Mouse (Mus musculus) MN1 (cell line): ENCODE data around the gene Sec22c.

Experiments used
- DNase-seq: peaks from one replicate; pipeline ENCODE4 v3.0.0-alpha.2; 2016; ENCODE audit warnings: low spot score

The Sec22c gene

GRCm38 (mm10) chr9:121704646-121705625, at the start of gene Sec22c:
Sec22c (minus strand) TSS chr9:121705490.
- DNase-seq, result peak; percentile 91

DNA sequence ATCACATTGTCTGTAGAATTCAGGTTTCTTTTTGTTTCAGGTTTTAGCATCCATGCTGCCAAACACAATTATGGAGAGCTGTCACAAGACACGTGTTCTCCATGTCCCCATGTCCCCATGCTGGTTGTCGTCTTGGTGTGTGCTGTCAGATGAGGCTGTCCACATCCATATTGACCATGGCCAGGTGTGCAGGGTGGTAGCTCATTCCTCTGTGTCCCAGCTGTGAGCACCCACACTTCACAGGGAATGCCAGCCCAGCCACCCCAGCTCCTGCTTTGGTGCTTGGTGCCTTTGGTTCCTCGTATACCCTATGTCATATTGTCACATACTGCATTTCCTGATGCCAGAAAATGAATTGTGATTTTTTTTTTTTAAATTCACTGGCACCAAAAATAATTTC, 49.3 kb upstream of the Sec22c start:
- no peak for DNase-seq

DNA sequence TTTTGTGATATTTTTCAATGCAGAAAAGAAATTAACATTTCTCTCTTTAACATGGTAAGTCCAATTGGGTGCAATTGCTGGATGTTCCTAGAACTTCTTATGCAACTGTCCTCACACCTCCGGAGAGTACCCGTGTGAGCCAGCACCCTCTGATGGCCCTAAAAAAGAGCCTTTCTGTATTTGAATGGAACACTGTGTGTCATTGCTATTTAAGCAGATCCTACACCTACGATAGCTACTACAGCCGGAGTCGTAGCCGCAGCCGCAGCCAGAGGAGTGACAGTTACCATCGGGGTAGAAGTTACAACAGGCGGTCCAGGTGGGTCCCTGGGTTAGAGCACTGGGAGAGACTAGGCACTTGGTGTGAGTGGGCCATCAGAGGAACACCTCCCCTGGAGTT, 47.5 kb upstream of the Sec22c start:
- DNase-seq, result no peak

GRCm38 (mm10) chr9:121744051-121744450, 38.8 kb upstream of the Sec22c start:
- DNase-seq, result no peak

DNA sequence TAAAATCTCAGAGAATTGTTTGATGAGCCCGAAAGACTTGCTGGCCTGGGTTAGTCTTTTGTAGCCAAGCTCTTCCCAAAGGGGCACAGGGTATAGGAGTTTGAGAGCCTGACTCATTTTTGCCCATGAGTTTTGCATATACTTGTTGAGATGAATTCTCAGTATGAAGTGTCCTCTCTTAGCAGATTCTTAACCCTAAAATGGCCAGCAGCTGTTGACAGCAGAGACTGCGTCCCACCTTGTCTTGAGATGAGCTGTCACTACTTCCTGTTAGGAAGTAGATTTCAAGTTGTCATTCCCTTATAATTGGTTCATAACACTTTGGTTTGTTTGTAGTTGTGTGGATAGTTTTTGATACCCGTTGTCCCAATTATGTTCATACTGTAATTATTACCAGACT, 35.9 kb upstream of the Sec22c start:
- DNase-seq, result no peak

GRCm38 (mm10) chr9:121740490-121740889, 35.2 kb upstream of the Sec22c start:
- DNase-seq, result no peak

- DNase-seq, result peak; percentile 78
Observed at GRCm38 (mm10) chr9:121719347-121720331, 14.3 kb upstream of the Sec22c start.

DNA sequence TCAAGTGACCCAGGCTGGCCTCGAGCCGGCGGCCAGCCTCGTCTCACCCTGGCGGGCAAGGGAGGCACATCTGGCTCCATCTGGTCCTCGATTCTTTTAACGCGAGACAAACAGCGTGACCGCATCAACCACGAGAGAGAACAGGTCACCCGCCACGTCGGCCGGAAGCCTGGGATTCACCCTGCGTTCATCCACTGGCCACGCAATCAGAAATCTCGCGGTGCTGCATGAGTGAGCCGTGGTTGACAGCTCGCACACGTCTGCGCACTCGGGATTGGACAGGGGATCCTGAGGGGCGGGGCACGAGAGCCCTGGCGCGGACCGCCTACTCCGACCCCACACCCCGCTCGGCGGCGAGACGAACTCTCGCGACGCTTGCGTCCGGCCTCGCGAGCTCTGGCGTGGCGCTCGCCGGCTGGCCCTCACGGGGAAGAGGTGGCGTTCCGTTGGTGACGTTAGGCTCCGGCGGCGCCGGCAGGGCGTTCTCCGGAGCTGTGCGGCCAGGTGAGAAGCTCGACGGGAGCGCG, 13.6 kb upstream of the Sec22c start, which contains the start of gene Nktr:
TSS of gene Nktr (plus strand) at position 378 of the 527 bp plus-strand sequence.
- peak; percentile 98 for DNase-seq

- no peak for DNase-seq
Observed at GRCm38 (mm10) chr9:121718070-121718705, 12.9 kb upstream of the Sec22c start.

DNA sequence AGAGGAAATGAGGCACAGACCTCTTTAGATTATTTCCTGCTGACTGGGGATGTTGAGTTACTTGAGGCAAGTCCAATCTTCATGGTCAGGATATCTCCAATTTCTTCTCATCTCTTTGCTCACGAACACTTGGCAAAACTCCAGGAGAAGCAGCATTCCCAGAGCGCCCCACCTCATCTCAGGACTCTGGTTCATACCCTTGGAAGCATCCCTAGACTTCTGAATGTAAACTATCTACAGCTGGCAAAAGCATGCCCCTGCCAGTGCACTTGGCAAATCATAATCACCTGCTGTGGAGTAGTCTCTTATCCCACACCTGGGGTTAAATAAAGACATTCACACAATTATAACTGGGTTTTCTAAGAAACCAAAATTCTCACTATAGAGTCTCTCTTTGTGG, 11.8 kb upstream of the Sec22c start:
- DNase-seq, result no peak

DNA sequence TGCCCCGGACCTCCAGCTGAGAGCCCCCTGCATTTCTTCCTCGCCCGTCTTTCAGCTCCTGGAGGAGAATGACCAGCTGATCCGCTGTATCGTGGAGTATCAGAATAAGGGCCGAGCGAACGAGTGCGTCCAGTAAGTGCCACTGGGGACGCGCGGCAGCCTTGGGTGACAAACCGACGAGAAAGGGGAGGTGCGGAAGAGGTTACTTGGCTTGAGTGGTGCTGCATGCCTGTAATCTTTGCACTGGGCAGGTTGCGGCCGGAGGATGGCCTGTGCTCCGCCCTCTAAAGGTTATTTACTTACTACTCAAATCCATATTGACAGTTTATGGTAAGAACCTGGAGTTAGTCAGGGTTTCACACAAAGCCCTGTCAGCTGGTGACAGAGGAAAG, 5.3 kb upstream of the Sec22c start:
- peak; percentile 67 for DNase-seq

DNA sequence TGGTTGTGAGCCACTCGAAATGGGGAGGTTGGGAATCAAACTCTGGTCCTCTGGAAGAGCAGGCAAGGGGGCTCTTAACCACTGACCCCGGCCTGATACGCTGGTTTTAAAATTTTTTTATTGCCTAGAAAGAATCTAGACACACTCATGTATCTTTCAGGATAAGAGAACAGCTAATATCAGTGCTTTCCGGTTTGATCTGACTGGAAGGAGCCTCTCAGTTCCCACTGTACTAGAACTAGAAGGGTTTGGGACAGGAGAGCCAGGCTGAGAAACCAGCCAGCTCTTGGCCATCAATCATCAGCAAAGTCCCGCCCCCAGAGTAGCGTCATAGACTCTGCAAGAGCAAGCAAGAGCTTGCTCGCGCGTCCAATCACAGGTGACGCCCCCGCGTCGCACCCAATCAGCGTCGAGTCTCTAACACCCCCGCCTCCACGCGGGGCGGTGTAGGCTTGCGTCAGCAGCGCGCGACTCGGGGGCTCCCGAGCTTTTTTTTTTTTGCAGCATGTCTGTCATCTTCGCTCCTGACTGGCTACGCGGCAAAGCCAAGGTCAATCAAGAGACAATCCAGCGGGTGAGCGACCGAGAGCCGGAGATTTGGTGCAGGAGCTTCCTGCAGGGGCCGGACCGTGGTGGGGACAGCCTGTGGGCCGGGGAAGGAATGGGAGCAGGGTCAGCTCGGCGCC, 4.8 kb upstream of the Sec22c start, which contains the start of gene Ss18l2:
TSS of gene Ss18l2 (plus strand) at position 432 of the 686 bp plus-strand sequence.
- peak; percentile 99 for DNase-seq

DNA sequence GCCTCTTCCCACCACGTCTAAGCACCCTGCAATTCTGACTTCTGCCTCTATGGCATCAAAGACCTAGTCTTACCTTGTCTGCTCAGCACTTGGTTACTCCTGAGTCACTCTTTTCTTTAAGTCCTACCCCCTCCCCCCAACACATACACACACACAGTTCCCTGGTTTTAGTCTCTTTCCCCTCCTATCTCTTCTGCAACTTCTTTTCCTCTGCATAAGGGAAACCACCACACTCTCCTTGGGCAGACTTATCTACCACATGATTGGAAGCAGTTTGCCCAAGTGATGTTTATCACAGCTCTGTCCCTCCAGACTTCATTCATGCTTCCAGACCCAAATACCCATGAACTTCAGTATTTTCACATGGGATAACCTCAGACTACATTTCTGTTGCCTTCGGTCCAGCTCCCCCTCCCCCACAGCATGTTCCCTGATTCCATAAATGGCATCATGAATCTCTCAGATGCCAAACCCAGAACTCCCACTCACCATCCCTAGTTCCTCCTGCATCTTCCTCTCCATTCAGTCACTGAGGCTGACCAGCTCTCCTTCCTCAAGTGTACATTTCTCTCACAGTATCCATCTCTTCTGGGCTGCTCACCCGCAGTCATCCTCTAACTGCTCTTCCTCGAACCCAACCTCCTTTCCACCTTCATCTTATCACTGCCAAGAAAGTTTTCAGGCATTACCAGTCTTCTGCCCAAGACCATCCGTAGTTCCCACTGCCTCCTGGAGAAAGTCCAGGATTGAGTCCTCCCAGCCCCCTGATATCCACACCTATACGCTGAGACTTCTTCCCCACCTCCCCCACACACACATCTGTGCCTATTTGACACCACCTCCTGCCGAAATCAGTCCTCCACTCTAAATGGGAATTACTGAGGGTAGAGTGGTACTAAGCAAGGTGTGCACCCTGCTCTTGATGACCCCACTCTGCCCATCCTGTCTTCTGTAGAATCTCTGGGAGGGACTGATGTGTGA, 3.5 kb upstream of the Sec22c start:
- DNase-seq, result no peak

DNA sequence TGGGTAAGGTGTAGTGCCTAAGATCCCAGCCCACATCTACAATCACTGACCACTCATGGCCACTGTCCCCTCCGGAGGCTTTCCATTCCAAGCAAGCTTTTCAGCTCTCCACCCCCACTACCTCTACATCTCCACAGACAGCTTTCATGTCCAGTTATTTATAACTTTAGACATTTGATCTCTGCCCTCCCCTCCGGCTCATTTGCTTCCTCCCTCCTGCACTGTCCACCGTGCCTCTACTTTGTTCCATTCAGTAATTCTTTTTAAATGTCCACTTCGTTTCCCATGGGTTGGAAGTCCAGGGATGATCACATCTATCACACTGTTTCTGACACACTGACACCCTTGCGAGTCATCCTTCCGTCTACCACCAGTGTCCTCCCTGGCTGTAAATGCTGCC, 2.5 kb upstream of the Sec22c start:
- DNase-seq, result no peak

- no peak for DNase-seq
Observed at GRCm38 (mm10) chr9:121706029-121706675, 862 bp upstream of the Sec22c start.

GRCm38 (mm10) chr9:121704261-121704645, 1.0 kb downstream of the Sec22c start:
- no peak for DNase-seq

- peak; percentile 60 for DNase-seq
Observed at GRCm38 (mm10) chr9:121697150-121698049, 7.9 kb downstream of the Sec22c start.

DNA sequence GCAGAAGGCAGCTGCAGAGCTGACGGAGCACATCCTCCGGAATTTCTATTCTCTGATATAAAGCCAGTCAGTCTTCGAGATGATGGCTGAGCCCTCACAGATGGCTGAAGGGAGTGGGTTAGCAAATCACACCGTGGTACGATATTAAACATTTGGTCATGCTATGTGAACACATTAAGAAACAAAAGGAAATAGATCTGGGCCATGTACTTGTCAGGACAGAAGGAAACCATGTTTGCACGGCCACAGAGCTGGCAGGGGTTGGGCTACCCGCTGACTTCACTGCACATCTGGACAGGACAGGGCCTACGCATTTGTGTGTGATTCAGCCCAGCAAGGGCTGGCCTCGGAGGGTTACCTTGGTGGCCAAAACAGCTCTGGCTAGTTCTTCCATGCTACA, 8.7 kb downstream of the Sec22c start:
- DNase-seq, result no peak
